Mouse (Mus musculus) CD8-positive naive resting alpha-beta T cell, adult 2 months (primary cell): ENCODE results near the gene Clk1.

Experiments used
- DNase-seq, 2 experiments: peaks; one replicate each; pipeline ENCODE4 v3.0.0; 2022; ENCODE audit warnings: low read depth in 2 of 2, low spot score in 2 of 2

Gene Clk1

DNA sequence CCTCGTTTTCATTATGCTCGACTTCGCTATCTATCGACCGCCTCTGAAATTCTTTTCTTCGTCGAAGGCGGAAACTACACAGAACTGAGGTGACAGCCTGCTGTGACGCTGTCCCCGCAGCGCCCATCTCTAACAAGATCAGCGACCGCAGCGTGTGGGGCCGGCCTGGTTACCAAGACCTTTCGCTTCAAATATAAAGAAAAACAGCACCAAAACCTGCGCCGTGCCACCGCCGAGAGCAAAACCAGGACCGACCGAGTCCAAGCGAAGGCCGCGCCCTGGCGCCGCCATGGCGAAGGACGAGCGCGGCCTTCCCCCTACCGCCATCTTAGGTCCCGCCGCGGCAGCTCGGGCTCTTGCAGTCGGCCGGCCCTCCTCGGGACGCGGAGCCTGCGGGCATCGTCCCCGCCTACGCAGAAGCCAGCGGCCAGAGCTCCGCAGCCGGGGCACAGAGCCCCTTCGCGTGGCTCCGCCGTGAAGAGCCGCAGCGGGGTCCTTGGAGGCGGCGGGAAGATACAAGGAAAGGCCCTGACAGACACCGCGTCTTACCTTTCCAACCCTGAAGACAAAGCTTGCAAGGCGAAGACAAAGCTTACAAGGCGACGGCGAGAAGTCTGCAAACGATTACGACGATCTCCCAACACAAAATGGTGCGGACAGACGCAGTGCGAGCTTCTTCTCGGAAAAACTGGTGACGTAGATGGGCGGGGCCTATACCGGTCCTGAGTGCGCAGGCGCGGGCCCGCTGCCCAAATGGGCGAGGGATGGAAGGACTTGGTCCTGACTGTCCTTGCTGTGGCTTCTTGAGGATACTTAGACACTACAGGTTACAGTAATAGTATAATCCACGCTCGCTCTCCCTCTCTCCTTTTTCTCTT, at the start of gene Clk1:
Gene Clk1, minus strand, starts transcription at position 696 of the 878 bp plus-strand sequence.
- DNase-seq, result peak; percentile 94 to 96

DNA sequence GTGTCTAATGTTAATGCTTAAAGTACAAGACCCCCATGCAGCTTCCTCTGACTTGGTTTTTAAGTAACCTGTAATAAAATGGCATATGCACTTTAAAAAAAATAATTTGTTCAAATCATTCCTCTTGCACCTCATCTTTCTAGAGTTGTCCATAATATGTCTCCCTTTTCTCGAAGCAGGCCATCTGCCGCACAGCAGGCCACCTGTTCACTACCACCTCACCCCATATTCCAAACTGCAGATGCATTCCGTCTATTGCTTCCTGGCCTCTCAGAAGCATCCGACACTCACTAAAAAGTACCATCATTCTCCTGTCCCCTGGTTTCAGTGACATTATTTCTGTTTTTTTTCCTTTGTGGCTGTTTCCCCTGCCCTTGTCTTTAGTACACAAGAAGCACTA, 41.7 kb upstream of the Clk1 start:
- no peak for DNase-seq

DNA sequence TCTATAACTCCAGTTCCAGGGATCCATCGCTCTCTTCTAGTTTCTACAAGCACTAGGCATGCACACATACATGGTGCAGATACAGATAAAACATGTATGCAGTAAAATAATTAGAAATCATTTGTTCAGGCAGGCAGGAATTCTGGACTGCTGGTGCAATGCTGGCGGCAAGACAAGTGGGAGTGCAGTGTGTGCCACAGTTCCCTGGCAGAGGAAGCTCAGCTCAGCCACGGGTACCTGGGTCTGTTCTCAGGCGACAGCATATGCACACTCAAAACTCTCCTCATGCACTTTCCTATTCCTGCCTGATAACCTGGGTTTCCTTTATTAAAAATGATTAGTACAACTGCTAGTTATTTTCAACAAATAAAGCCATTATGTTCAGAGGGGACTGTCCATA, 41.2 kb upstream of the Clk1 start:
- DNase-seq, result no peak

DNA sequence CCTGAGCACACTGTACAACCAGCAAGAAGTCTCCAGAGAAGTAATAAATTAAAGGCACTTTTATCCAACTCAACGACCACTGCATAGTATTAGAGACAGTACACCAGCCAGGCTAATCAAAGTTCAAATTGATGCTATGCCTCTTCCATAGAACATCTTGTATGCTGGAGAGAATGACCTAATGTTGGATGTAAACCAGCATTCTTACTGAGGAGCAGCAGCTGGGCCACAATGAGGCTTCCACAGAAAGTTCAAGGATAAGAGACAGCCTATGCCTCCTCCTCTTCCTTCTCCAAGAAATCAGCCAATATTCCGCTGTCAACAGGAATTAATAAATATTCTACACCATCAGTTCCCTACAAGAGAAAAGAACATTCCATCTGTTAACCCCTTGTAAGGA, 40.1 kb upstream of the Clk1 start:
- no peak for DNase-seq

DNA sequence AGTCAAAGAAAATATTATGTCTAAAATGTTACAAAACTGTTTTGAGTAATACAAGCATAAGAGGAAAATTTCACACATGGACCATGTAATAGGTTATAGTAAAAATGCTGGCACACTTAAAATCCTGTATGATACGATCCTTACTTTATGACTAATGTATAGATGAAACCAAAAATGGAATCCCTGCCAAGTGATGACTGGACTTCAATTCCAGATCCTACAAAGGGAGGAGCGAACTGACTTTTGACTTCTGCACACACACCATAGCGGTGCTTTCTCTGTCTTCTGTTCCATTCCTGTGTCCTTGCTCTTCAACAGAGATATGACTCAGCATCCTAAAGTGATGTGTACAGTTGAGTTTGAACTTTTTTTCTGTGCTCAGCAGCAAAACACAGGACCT, 36.7 kb upstream of the Clk1 start:
- no peak for DNase-seq

DNA sequence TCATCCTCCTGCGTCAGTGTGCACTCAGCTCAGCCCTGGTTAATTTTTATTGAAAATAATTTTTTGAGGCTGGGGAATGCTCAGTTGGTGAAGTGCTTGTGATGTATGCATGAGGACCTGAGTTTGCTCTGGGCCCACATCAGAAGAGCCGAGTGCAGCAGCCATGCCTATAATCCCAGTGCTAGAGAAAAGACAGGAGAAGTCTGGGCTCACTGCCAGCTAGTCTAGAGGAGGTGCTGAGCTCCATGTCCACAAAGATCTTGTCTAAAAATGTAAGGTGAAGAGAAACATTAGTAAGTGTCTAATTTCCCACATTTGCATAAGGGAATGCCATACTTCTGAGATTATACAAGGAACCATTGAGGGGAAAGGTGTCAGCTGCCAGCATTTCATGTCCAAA, 35.0 kb upstream of the Clk1 start:
- no peak for DNase-seq

DNA sequence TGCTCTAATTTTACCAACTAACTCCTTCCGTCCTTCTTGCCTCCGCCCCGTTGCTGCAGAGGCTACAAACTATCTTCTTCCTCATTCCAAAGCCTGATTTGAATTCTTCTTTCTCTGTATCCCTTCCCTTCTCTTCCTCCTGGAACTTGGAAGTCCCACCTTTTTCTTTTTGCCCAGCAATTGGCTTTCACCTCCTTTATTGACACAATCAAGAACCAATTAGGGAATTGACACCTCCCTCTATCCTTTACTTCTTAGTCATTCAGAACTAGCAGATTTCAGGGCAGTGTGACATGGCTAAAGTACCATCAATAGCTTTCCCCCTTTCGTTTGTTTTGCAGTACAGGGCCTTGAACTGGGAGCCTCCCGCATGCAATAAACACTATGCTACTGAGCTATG, 34.3 kb upstream of the Clk1 start:
- no peak for DNase-seq

DNA sequence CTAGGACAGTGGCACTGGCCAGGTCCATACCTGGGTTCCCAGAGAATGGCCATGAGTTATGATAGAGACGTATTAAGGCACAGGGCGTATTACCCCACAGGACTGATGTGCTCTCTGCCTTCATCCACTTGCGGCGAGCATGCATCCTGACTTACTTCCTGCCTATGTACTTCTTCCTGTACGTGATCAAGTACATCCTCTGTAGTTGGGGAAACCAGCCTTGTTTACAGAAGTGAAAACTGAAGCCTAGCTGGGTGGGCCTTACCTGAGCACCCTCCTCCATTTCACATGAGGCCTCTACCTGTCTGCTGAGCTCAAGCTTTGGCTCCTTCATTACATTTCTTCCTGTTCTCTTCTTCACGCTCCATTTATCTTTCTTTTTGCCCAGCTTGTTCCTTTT, 30.4 kb upstream of the Clk1 start:
- DNase-seq, result peak; percentile 32 to 42

DNA sequence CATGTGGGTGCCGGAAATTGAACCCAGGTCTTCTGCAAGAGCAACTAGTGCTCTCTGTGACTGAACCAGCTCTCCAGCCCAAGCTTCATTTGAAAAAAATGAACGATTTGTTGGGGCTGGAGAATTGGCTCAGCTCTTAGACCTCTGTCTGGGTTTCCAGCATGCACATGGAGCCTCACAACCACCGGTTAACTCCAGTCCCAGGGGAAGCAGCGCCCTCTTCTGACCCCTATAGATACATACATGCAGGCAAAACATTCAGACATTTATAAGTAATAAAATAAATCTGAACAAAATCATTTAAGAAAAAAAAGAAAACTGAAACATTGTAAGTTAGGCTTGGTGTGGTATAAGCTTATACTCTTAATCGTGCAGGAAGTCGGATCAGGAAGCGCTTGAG, 24.5 kb upstream of the Clk1 start:
- no peak for DNase-seq

DNA sequence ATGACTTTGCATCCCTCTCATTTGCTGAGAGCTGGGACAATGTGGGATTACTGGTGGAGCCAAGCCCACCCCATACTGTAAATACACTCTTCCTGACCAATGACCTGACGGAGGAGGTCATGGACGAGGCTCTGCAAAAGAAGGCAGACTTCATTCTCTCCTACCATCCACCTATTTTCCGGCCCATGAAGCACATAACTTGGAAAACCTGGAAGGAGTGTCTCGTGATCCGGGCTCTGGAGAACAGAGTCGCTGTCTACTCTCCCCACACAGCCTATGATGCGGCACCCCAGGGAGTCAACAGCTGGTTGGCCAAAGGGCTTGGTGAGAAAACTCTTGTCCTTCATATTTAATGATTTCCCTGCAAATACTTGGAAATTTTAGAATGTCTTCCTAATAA, 23.9 kb upstream of the Clk1 start:
- no peak for DNase-seq

DNA sequence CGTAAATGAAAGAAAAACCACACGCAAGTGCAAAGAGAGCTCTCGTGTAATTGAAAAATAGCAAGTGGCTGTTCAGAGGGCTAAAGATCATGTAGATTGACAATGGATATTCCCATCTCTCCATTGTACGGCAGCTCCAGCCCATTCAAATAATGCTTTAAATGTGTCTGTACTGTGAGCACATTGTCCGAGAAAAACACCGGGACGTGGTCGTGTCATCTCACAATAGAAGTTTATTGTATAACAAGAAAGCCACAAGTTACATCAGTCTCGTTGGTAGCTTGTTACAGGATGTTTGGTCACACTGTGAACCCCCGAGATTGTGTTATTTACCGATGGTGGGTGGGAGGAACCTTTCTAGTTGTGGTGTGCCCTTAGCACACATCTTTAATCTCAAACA, 22.0 kb upstream of the Clk1 start:
- DNase-seq, result peak in 1 of 2 experiments; percentile 44

DNA sequence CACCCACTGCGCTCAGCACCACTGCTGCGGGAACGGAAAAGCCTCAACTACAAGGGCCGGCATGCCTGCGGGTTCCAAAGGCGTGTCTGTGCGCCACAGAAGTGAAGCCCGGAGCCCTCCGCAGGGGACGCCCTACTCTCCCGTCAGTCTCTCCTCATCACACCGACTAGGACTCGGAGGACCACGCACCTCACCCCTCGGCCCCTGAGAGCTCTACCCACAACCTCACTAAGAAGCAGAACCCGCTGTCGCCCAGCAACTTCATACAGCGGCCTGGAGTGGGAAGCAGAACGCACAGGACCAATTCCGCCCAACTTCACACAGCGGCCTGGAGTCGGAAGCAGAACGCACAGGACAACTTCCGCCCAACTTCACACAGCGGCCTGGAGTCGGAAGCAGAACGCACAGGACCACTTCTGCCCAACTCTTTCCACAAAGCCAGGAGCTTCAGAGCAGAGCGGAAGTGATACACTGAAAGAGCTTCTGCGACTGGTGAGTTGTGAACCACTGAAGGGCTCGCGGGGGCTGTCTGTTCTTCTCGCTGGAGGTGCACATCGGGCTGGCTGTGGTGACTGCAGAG, 21.4 kb upstream of the Clk1 start, which contains the start of the genes Nif3l1 and Ppil3:
Gene Nif3l1, plus strand, starts transcription at position 9 of the 580 bp plus-strand sequence.
Gene Ppil3, minus strand, starts transcription at position 344 of the 580 bp plus-strand sequence.
- DNase-seq, result peak; percentile 78 to 79

DNA sequence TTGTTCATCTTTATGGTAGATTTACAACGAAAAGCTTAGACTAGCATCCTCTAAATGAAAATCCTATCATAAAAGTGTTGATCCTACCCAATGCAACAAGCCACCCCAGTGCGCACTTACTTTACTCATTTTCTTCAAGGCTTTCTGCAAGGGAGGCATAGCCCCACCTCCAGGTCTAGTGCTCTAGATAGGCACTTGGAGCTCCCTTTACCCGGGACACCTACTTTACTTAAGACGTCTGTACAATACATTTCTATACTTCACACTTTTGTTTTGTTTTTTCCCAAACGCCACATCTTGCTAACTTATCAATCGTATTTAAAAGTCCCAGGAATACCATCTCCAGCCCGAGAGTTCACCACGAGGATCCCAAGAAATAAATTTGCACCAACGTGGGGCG, 20.8 kb upstream of the Clk1 start:
- DNase-seq, result no peak

DNA sequence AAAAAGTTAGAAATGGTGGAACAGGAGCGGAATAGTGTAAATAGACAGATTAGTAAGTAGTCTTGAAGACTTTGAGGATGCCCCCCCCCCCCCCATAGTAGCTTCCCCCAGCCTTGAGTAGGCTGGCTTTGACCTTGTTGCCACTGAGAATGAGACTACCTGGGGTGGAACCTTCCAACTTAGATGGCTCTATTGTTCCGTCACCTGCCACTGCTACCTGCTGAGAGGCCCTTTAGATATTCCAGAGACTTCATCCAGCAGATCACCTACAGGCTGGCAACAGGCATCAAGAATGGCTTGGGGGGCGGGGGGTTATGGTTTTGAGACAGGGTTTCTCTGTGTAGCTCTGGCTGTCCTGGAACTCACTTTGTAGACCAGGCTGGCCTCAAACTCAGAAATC, 685 bp upstream of the Clk1 start:
- no peak for DNase-seq

DNA sequence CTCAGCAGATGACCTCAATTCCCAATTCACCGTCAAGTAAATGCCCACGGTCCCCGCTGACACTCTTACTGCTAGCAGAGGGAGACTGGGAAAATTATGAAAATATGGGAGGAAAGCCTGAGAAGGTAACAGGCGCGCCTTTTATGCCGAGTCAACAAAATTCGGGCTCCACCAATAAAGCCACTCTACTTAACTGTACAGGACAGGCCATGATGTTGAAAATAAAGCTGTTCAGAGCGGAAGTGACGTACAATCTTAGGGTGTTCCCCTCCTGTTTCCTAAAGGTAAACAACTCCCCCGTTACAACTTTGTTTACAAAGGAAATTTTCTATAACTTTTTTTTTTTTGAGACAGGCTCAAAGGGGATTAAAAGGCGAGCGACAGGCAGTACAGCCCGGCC, 987 bp downstream of the Clk1 start:
- DNase-seq, result peak; percentile 61 to 70

DNA sequence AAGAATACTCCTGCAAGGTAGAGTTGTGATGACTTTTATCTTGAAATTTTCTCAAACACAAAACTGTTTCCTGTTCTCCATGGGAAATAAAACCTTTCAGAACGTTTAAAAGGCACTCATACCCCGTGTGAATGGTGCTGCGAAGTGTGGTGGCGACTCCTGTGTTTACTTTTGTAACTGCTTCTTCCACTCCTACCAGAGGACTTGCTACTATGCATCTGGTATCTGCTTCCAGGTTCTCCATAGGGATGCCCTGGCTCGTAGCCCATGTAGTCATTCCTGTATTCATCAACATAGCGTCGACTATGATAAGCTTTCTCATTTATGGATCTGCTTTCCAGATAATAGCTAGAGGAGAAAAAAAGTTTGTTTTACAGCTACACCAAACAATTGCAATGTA, 2.9 kb downstream of the Clk1 start:
- no peak for DNase-seq

DNA sequence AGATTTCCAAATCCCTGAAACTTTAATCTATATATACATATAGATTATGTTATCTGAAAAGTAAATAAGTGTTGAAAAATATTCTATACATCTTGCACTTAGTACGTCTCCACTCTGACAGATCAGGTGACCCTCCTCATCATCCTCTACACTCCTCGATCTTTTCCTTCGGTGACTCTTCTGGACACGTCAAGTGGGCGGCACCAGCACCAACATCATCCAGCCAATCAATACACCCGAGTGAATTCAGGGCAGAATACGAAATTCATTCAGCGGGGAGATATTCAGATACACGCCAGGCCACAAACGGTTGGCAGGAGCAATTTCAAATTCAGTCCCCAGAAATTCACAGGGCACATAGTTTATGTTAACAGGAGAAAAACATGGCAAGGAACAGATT, 3.8 kb downstream of the Clk1 start:
- no peak for DNase-seq

DNA sequence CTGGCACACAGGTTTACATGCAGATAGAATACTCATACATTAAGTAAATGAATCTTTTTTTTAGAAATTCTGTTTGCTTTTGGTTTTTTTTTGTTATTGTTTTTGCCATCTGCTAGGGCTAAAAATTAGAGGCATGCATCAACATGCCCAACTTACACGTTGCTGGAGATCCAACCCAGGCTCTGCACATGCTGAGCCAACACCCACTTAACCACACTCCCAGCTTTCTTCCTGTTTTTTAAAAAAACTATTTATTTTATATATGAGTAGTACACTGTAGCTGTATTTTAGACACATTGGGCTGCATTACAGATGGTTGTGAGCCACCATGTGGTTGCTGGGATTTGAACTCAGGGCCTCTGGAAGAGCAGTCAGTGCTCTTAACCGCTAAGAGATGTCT, 7.8 kb downstream of the Clk1 start:
- no peak for DNase-seq

DNA sequence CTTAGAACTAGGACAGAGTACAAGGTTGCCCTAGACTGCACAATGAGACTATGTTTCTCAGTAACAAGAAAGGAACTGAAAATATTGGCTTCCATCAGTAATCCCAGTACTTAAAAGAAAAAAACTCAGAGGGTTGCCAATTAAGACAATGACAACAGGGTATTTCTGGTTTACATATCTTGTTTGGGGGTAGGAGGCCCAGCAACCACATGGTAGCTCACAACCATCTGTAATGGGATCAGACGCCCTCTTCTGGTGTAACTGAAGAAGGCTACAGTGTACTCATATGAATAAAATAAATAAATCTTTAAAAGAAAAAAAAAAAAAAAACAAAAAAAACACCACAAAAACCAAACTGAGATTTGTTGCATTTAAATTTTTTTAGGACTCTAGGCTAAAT, 8.4 kb downstream of the Clk1 start:
- DNase-seq, result no peak

DNA sequence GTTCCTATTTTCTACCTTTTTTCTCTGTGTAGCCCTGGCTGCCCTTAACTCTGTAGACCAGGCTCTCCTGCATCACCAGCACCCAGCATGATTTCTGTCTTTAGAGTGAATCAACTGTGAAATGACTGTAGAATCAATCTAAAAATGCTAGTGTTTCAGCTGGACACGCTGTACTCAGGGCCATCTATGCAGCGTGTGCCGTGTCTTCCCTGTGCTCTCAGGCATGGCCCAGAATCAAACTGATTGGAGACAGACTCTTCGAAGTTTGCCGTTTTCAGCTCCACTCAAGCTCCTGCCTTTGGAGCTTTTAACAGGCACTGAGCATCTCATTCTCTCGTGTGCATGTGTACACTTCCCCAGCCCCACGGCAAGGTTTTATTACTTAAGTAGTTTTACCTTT, 13.1 kb downstream of the Clk1 start:
- DNase-seq, result no peak

DNA sequence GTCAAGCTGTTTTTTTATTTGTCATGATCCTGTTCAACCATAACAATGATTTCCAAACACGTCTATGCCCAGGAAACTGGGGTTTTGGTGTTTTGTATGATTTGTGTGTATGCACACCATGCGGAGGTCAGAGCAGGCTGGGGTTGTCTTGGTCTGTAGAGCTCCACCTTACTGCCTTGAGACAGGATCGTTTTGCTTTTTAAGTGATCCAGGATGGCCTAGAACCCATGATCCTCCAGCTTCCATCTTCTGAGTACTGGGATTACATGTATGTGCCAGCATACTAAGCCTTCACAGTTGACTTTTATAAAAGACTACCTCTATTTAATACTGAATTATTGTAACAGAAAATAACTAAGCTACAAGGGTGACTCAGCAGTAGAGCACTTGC, 13.7 kb downstream of the Clk1 start:
- DNase-seq, result no peak

DNA sequence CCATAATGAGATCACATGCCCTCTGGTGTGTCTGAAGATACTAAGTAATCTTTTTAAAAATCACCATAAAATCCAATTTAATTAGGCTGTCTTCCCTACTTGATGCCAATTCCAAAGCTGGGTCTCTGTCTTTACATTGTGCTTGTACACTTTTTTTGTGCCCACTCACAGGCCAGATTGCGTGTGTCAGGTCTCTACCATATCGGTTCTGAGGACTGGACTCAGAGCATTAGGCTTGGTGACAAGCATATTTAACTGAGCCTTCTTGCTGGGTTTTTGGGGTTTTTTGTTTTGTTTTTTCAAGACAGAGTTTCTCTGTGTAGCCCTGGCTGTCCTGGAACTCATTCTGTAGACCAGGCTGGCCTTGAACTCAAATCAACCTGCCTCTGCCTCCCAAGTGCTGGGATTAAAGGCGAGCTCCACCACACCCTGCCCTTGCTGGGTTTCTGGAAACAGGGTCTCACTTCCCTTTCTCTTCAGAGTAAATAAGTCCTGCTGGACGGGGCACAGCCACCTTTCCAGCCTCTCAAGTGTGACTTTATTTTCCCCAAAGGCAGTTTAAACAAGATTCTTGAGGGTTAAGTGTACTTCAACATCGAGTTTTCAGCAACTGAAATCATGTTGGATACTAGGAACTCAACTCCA, 14.2 kb downstream of the Clk1 start:
- no peak for DNase-seq
